Mouse (Mus musculus): ENCODE results near the gene Cux1.

- no peak for TF ChIP-seq FLI1 (IDR thresholded peaks at IDR 0.05; ENCODE audit: low read length)
- no peak for TF ChIP-seq GATA1 (IDR thresholded peaks at IDR 0.05; ENCODE audit: borderline replicate concordance, low read length)
These were observed 22.2 kb downstream of the Cux1 start for GRCm38 (mm10) chr5:136545061-136545460.
